ENCODE assay signal across 9 mouse cellular contexts in the genomic region with DNA sequence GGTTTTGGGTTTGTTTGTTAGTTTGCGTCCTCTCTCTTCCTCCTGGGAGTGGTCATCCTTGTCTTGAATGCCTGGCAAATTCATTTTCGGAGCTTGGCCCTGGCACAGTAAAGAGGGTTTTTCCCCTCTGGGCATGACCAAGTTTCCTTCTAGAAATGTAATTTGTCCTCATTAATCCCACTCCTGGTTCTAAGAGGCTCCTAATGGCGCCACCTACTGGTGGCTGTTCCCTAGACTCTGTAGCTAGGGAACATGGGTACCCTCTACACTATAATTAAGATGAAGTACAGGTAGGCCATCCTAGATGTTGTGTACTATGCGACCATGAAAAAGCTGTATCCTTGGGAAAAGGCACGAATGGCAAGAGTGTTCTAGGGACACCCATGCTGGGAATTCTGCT. TPM values are rescaled to one million over a fixed set of nuclear protein-coding genes. Genes with fewer than 3 reads are reported as not detected.
DNase-seq lines count a peak whose midpoint lies in the region; ATAC-seq and TF ChIP-seq lines count a peak whose summit lies in the region.
"Had no signal": no experiment of that assay in that cellular context is flagged by ENCODE, and none has a peak within 500 bp of the region (broad histone marks: within the 10 kb centered on the region; RNA-seq: fewer than 3 reads in every experiment).

No protein-coding gene starts in this region.

- 0 out of 2 replicates have a peak, but pooled peaks cover 4% of the 10 kb centered on the region for H3K27me3 ChIP-seq in forebrain, embryonic 13.5 days
- no peaks in the 10 kb centered on the region for H3K27me3 ChIP-seq in forebrain, embryonic 10.5 days (ENCODE audit: poor library complexity, severe bottlenecking)
- no peaks in the 10 kb centered on the region for H3K27me3 ChIP-seq in forebrain, postnatal 0 days (ENCODE audit: insufficient read depth, low read length)
- H3K27me3 ChIP-seq: liver, embryonic 13.5 days had no signal

- H3K4me2 ChIP-seq in forebrain, embryonic 13.5 days = no peak overlapping the region
- H3K4me2 ChIP-seq in forebrain, postnatal 0 days (ENCODE audit: low read depth) = no peak overlapping the region
- H3K4me2 ChIP-seq: liver, embryonic 13.5 days had no signal

- H3K9ac ChIP-seq in forebrain, embryonic 13.5 days = no peak overlapping the region
- no peak overlapping the region for H3K9ac ChIP-seq in forebrain, postnatal 0 days
- H3K9ac ChIP-seq: liver, embryonic 13.5 days had no signal

- TF ChIP-seq CTCF in lung, adult 2 months (IDR thresholded peaks at IDR 0.05; ENCODE audit: insufficient read depth, low read length) = no peak
- peak; percentile 64 for TF ChIP-seq CTCF in forebrain, postnatal 0 days (IDR thresholded peaks at IDR 0.05; ENCODE audit: low read depth)

- no peak overlapping the region for H3K27ac ChIP-seq in forebrain, embryonic 13.5 days
- no peak overlapping the region for H3K27ac ChIP-seq in forebrain, embryonic 10.5 days
- H3K27ac ChIP-seq in forebrain, postnatal 0 days (ENCODE audit: low read depth, low read length) = no peak overlapping the region
- H3K27ac ChIP-seq: liver, embryonic 13.5 days had no signal

- TF ChIP-seq POLR2A in lung, adult 2 months (IDR thresholded peaks at IDR 0.05; ENCODE audit: borderline replicate concordance, extremely low read depth, low read depth, low read length) = no peak

- no peaks in the 10 kb centered on the region for H3K9me3 ChIP-seq in forebrain, embryonic 13.5 days (replicated peaks)
- no peaks in the 10 kb centered on the region for H3K9me3 ChIP-seq in forebrain, embryonic 10.5 days
- no peaks in the 10 kb centered on the region for H3K9me3 ChIP-seq in forebrain, postnatal 0 days (ENCODE audit: low read length)
- H3K9me3 ChIP-seq: liver, embryonic 13.5 days had no signal

- peak; percentile 25; the same call in 1 of the 2 replicates for ATAC-seq in forebrain, embryonic 13.5 days
- no peak for ATAC-seq in forebrain, postnatal 0 days

- no peak for DNase-seq in forebrain, embryonic 10.5 days (ENCODE audit: extremely low spot score, low spot score)
- DNase-seq in lung, adult 2 months = peak; percentile 12
- DNase-seq in lung, postnatal 25 days (ENCODE audit: low spot score) = no peak
- peak; percentile 79 for DNase-seq in adrenal gland, postnatal 14 days
- peak; percentile 56 for DNase-seq in forebrain, postnatal 0 days
- peak; percentile 85 for DNase-seq in retina, embryonic 14.5 days (ENCODE audit: low spot score)
- no peak for DNase-seq in spleen, adult 12 weeks (ENCODE audit: low spot score)
- DNase-seq: liver, embryonic 13.5 days had no signal

- H3K4me1 ChIP-seq in forebrain, embryonic 13.5 days = peaks cover 33% of the 10 kb centered on the region
- H3K4me1 ChIP-seq in forebrain, embryonic 10.5 days = peaks cover 35% of the 10 kb centered on the region
- H3K4me1 ChIP-seq in lung, adult 2 months (ENCODE audit: control insufficient read depth, insufficient read depth, low read length) = no peaks in the 10 kb centered on the region
- 0 out of 2 replicates have a peak, but pooled peaks cover 4% of the 10 kb centered on the region for H3K4me1 ChIP-seq in forebrain, postnatal 0 days (ENCODE audit: insufficient read depth)
- H3K4me1 ChIP-seq: liver, embryonic 13.5 days had no signal

- WGBS in forebrain, embryonic 13.5 days = 40% methylated on average over 5 of the region's 5 CpGs
- 37% methylated on average over 5 of the region's 5 CpGs for WGBS in forebrain, embryonic 10.5 days
- WGBS in lung, adult 2 months = 33% methylated on average over 5 of the region's 5 CpGs
- 40% methylated on average over 5 of the region's 5 CpGs for WGBS in forebrain, postnatal 0 days

- H3K4me3 ChIP-seq in forebrain, embryonic 13.5 days = no peak overlapping the region
- no peak overlapping the region for H3K4me3 ChIP-seq in forebrain, embryonic 10.5 days
- no peak overlapping the region for H3K4me3 ChIP-seq in lung, adult 2 months (replicated peaks; ENCODE audit: extremely low read depth, low read depth, low read length)
- H3K4me3 ChIP-seq in forebrain, postnatal 0 days (ENCODE audit: low read depth, low read length) = no peak overlapping the region
- H3K4me3 ChIP-seq: liver, embryonic 13.5 days had no signal

- no peaks in the 10 kb centered on the region for H3K36me3 ChIP-seq in forebrain, embryonic 13.5 days (ENCODE audit: poor library complexity, severe bottlenecking)
- no peaks in the 10 kb centered on the region for H3K36me3 ChIP-seq in forebrain, embryonic 10.5 days (replicated peaks)
- no peaks in the 10 kb centered on the region for H3K36me3 ChIP-seq in forebrain, postnatal 0 days (ENCODE audit: insufficient read depth)
- H3K36me3 ChIP-seq: liver, embryonic 13.5 days had no signal

RNA-seq across cellular contexts. Expression of gene Igsf9b, which starts 11.6 kb away (rescaled TPM):
- polyA plus RNA-seq in forebrain, embryonic 13.5 days (2015; fragmentation: Nextera tagmentation; extraction: Ambion mirVana) = 9.4 and 11.8 TPM in 2 replicates
- polyA plus RNA-seq in forebrain, embryonic 10.5 days (2016; fragmentation: Nextera tagmentation; extraction: Ambion mirVana) = 6.3 and 6.8 TPM in 2 replicates
- 1.4 and 1.6 TPM in 2 replicates for polyA plus RNA-seq in lung, adult 2 months (2012; rRNA removed)
- total RNA-seq in adrenal gland, postnatal 14 days (2021) = 4.0 and 4.8 TPM in 2 replicates
- 22.5 and 30.8 TPM in 2 replicates for total RNA-seq in forebrain, postnatal 0 days (2014; rRNA removed)
- polyA plus RNA-seq in forebrain, postnatal 0 days (2015; fragmentation: Nextera tagmentation; extraction: Ambion mirVana) = 5.6 and 11.8 TPM in 2 replicates

Comparison
In these comparisons a context has a peak if more than half of its experiments do, and no peak if none do; other contexts are left out.
1. DNase-seq: peak in lung, adult 2 months (single experiment), adrenal gland, postnatal 14 days (single experiment), forebrain, postnatal 0 days (single experiment) and retina, embryonic 14.5 days (single experiment); none in forebrain, embryonic 10.5 days (single experiment), lung, postnatal 25 days (single experiment) and spleen, adult 12 weeks (single experiment).